Comparison of ENCODE assay signal across 13 mouse cellular contexts in genomic region chr4:149964285-149964684, GRCm38 (mm10).
"Had no signal": no experiment of that assay in that cellular context is flagged by ENCODE, and none has a peak within 500 bp of the region (broad histone marks: within the 10 kb centered on the region; RNA-seq: fewer than 3 reads in every experiment).

No protein-coding gene starts in this region.

- H3K27ac ChIP-seq: liver, embryonic 14.5 days; midbrain, embryonic 10.5 days; neural tube, embryonic 15.5 days had no signal

- H3K9ac ChIP-seq: liver, embryonic 14.5 days; neural tube, embryonic 15.5 days had no signal

- H3K9me3 ChIP-seq: midbrain, embryonic 10.5 days; neural tube, embryonic 15.5 days had no signal

- ATAC-seq: lung, postnatal 0 days had no signal

- H3K27me3 ChIP-seq: neural tube, embryonic 15.5 days had no signal

- H3K4me2 ChIP-seq: neural tube, embryonic 15.5 days had no signal

- DNase-seq: kidney, adult 18-20 months; kidney, postnatal 14 days; lung, adult 18-20 months; lung, postnatal 4 days; midbrain, embryonic 14.5 days; right cerebral cortex, adult 18-20 months; right cerebral cortex, postnatal 25 days; thymus, postnatal 4 days had no signal

- H3K4me3 ChIP-seq: midbrain, embryonic 10.5 days; myocyte; neural tube, embryonic 15.5 days had no signal

- H3K36me3 ChIP-seq: midbrain, embryonic 10.5 days; neural tube, embryonic 15.5 days had no signal
